Mouse (Mus musculus) brain, embryonic 14.5 days (tissue): ENCODE data around the gene Ipo9.

ENCODE experiments used
- CTCF ChIP-seq: fragments of 200-500 bp; IDR thresholded peaks from 2 replicates; pipeline ENCODE4 v1.5.1; 2012; ENCODE audit warnings: inconsistent platforms, mild to moderate bottlenecking, moderate library complexity, borderline replicate concordance; ENCODE audit not compliant: insufficient read depth, insufficient read length; ENCODE audit errors: extremely low read depth
- POLR2A ChIP-seq: fragments of 200-500 bp; IDR thresholded peaks from 2 replicates; pipeline ENCODE4 v1.6.1; 2012; ENCODE audit warnings: mild to moderate bottlenecking, inconsistent platforms, borderline replicate concordance; ENCODE audit not compliant: poor library complexity, insufficient read depth, insufficient read length, severe bottlenecking; ENCODE audit errors: extremely low read depth

GRCm38 (mm10) chr1:135385161-135385560 is 45.1 kb downstream of the Ipo9 start:
- TF ChIP-seq POLR2A (no peak), CTCF (no peak)
